Mouse (Mus musculus) monocyte, adult 5-6 weeks (primary cell): ENCODE results near the gene Mgat4e. TPM values are rescaled to one million over a fixed set of nuclear protein-coding genes. Genes with fewer than 3 reads are reported as not detected.

Experiments
- total RNA-seq: library from RNA; stranded (forward); fragments of 200-1000, 200-491, 200-594 nt; gene quantifications from 3 replicates; pipeline ENCODE4 v1.2.3, GENCODE M21; 2017

Mgat4e gene
- total RNA-seq, 1 experiment from 2014 or later: not detected

Other genes with a start within 250 kb of the Mgat4e start
- gene Ppfia4, start 216.8 kb downstream of the Mgat4e start, total RNA-seq: 20.4 to 28.3 TPM (median 20.4 TPM) in 3 replicates
- 65.8 to 73.9 TPM (median 67.8 TPM) in 3 replicates for gene Tmem183a, start 187.7 kb downstream of the Mgat4e start, total RNA-seq
- gene 4933406M09Rik, start 163.7 kb downstream of the Mgat4e start, total RNA-seq: not detected in 3 replicates
- 56.4 to 76.4 TPM (median 62.0 TPM) in 3 replicates for gene Cyb5r1, start 144.1 kb downstream of the Mgat4e start, total RNA-seq
- gene Adipor1, start 134.3 kb downstream of the Mgat4e start, total RNA-seq: 133 to 190 TPM (median 182 TPM) in 3 replicates
- 21.9 to 33.3 TPM (median 32.5 TPM) in 3 replicates for gene Klhl12, start 94.2 kb downstream of the Mgat4e start, total RNA-seq
- gene Rabif, start 55.0 kb downstream of the Mgat4e start, total RNA-seq: 20.7 to 26.9 TPM (median 26.7 TPM) in 3 replicates
- gene Kdm5b, start 10.5 kb upstream of the Mgat4e start, total RNA-seq: 22.2 to 37.2 TPM (median 32.1 TPM) in 3 replicates
- not detected in 3 replicates for gene Syt2, start 97.0 kb upstream of the Mgat4e start, total RNA-seq